Mouse (Mus musculus) bone marrow, adult 2 months (tissue): ENCODE results near the gene Il18bp. TPM values are rescaled to one million over a fixed set of nuclear protein-coding genes. Genes with fewer than 3 reads are reported as not detected.

Experiments used
- H3K27ac ChIP-seq: fragments of 200-500 bp; 2 replicates; pipeline ENCODE4 v1.5.1; 2012; ENCODE audit warnings: low read depth, mild to moderate bottlenecking, control low read depth, inconsistent platforms, low read length; ENCODE audit not compliant: control insufficient read depth, poor library complexity, insufficient read depth
- H3K4me1 ChIP-seq: fragments of 200-500 bp; 2 replicates; pipeline ENCODE4 v1.6.1; 2011; ENCODE audit warnings: low read length; ENCODE audit not compliant: control insufficient read depth, insufficient read depth
- H3K4me3 ChIP-seq: fragments of 200-500 bp; replicated peaks from 2 replicates; pipeline ENCODE3; 2011; ENCODE audit warnings: mild to moderate bottlenecking, low read depth, low read length, control low read depth; ENCODE audit not compliant: control insufficient read depth
- CTCF ChIP-seq: fragments of 200-500 bp; IDR thresholded peaks from 2 replicates; pipeline ENCODE4 v1.5.1; 2011; ENCODE audit warnings: low read length, control low read depth; ENCODE audit not compliant: control insufficient read depth, insufficient read depth
- POLR2A ChIP-seq: fragments of 200-500 bp; IDR thresholded peaks from 2 replicates; pipeline ENCODE4 v1.6.1; 2011; ENCODE audit warnings: low read depth, mild to moderate bottlenecking, control low read depth, low read length, borderline replicate concordance; ENCODE audit not compliant: control insufficient read depth
- WGBS: fragments of 180-500 bp; shearing (Covaris S2); methylation state at CpG from one replicate; pipeline ENCODE4 v1.1.7; 2018; 5-methylcytosine and 5-hydroxymethylcytosine counted together
- polyA plus RNA-seq: library from polyadenylated mRNA; stranded (reverse); fragments of >200 nt; gene quantifications from 2 replicates; pipeline ENCODE4 v1.2.4, GENCODE M21; 2011; ENCODE audit warnings: low replicate concordance; ENCODE audit not compliant: missing spikeins, insufficient read depth, insufficient read length

The Il18bp gene
- polyA plus RNA-seq, 1 experiment = 17.6 TPM

GRCm38 (mm10) chr7:102017452-102017851, 1.0 kb downstream of the Il18bp start:
- Histone ChIP-seq H3K4me1 (no peaks in the 10 kb centered on the region; the same call in 1 of the 2 replicates), H3K27ac (peak overlapping the region; percentile 34), H3K4me3 (peak overlapping the region; percentile 55)
- WGBS = 10% methylated on average over 5 of the region's 5 CpGs
- TF ChIP-seq POLR2A (no peak), CTCF (no peak)

- TF ChIP-seq CTCF (no peak), POLR2A (no peak)
- Histone ChIP-seq H3K4me1 (no peaks in the 10 kb centered on the region; the same call in 1 of the 2 replicates), H3K27ac (peak overlapping the region; percentile 21; the same call in 1 of the 2 replicates), H3K4me3 (no peak overlapping the region)
- 47% methylated on average over 4 of the region's 4 CpGs for WGBS
Measured at GRCm38 (mm10) chr7:102016936-102017335, 1.6 kb downstream of the Il18bp start.

- 89% methylated on average over 2 of the region's 2 CpGs for WGBS
- Histone ChIP-seq H3K27ac (no peak overlapping the region), H3K4me1 (no peaks in the 10 kb centered on the region; the same call in 1 of the 2 replicates), H3K4me3 (no peak overlapping the region)
- TF ChIP-seq POLR2A = no peak
- TF ChIP-seq CTCF = no peak
Measured at GRCm38 (mm10) chr7:102014995-102015394, 3.5 kb downstream of the Il18bp start.

GRCm38 (mm10) chr7:102013416-102013815, 5.1 kb downstream of the Il18bp start:
- Histone ChIP-seq H3K4me3 (no peak overlapping the region), H3K27ac (no peak overlapping the region), H3K4me1 (no peaks in the 10 kb centered on the region; the same call in 1 of the 2 replicates)
- 94% methylated on average over 8 of the region's 8 CpGs for WGBS
- no peak for TF ChIP-seq CTCF
- no peak for TF ChIP-seq POLR2A

GRCm38 (mm10) chr7:102011855-102012254, 6.6 kb downstream of the Il18bp start:
- H3K27ac ChIP-seq = no peak overlapping the region
- WGBS = 90% methylated on average over 9 of the region's 9 CpGs
- H3K4me3 ChIP-seq = no peak overlapping the region
- TF ChIP-seq POLR2A (no peak), CTCF (no peak)
- no peaks in the 10 kb centered on the region; the same call in 1 of the 2 replicates for H3K4me1 ChIP-seq

- Histone ChIP-seq H3K27ac (no peak overlapping the region), H3K4me1 (no peaks in the 10 kb centered on the region; the same call in none of the 2 replicates), H3K4me3 (no peak overlapping the region)
- TF ChIP-seq CTCF (no peak), POLR2A (no peak)
- WGBS = 71% methylated on average over 1 of the region's 1 CpGs
Measured at GRCm38 (mm10) chr7:102006520-102006919, 12.0 kb downstream of the Il18bp start.

- no peak overlapping the region for H3K27ac ChIP-seq
- H3K4me1 ChIP-seq = no peaks in the 10 kb centered on the region; the same call in 1 of the 2 replicates
- no peak overlapping the region for H3K4me3 ChIP-seq
- 96% methylated on average over 26 of the region's 26 CpGs for WGBS
- TF ChIP-seq CTCF (no peak), POLR2A (no peak)
Measured at GRCm38 (mm10) chr7:102000921-102001630, 17.4 kb downstream of the Il18bp start.

- H3K4me3 ChIP-seq = no peak overlapping the region
- H3K4me1 ChIP-seq = no peaks in the 10 kb centered on the region; the same call in 1 of the 2 replicates
- TF ChIP-seq POLR2A (no peak), CTCF (no peak)
- no peak overlapping the region for H3K27ac ChIP-seq
- WGBS = 92% methylated on average over 8 of the region's 8 CpGs
Measured at GRCm38 (mm10) chr7:102000296-102000695, 18.2 kb downstream of the Il18bp start.

GRCm38 (mm10) chr7:101999461-102000151, 18.9 kb downstream of the Il18bp start:
- TF ChIP-seq CTCF (no peak), POLR2A (no peak)
- no peaks in the 10 kb centered on the region for H3K4me1 ChIP-seq
- 94% methylated on average over 15 of the region's 15 CpGs for whole genome bisulfite sequencing
- H3K27ac ChIP-seq = no peak overlapping the region
- no peak overlapping the region for H3K4me3 ChIP-seq
